Mouse (Mus musculus) gastrocnemius, postnatal 25 days (tissue): Measurements from ENCODE around the gene Msx2. TPM values are rescaled to one million over a fixed set of nuclear protein-coding genes. Genes with fewer than 3 reads are reported as not detected.
A peak's percentile ranks its signal among the peaks of the same experiment; 100 is the strongest.

Experiments
- DNase-seq: peaks from one replicate; pipeline ENCODE4 v3.0.0; 2022
- total RNA-seq, 2 experiments: library from RNA; stranded (reverse); gene quantifications; 1 replicate in 1 of 2; 2 replicates in 1 of 2; pipeline ENCODE4 v1.2.3; 2021

Msx2 gene
- total RNA-seq, 2 experiments from 2014 or later: 0.20 to 0.21 TPM

- DNase-seq: no peak
Observed at GRCm38 (mm10) chr13:53465191-53465820, 7.6 kb downstream of the Msx2 start.

- no peak for DNase-seq
Observed at GRCm38 (mm10) chr13:53464441-53465001, 8.4 kb downstream of the Msx2 start.

- no peak for DNase-seq
Observed at GRCm38 (mm10) chr13:53463946-53464345, 8.9 kb downstream of the Msx2 start.

GRCm38 (mm10) chr13:53463037-53463436 is 9.8 kb downstream of the Msx2 start:
- DNase-seq: no peak

GRCm38 (mm10) chr13:53462649-53462970 is 10.3 kb downstream of the Msx2 start:
- DNase-seq: no peak

- no peak for DNase-seq
Observed at GRCm38 (mm10) chr13:53461855-53462648, 10.8 kb downstream of the Msx2 start.

- no peak for DNase-seq
Observed at GRCm38 (mm10) chr13:53461346-53461745, 11.5 kb downstream of the Msx2 start.

GRCm38 (mm10) chr13:53458766-53459165 is 14.1 kb downstream of the Msx2 start:
- no peak for DNase-seq

GRCm38 (mm10) chr13:53454794-53455672 is 17.8 kb downstream of the Msx2 start:
- DNase-seq: no peak

- DNase-seq: no peak
Observed at GRCm38 (mm10) chr13:53453927-53454326, 18.9 kb downstream of the Msx2 start.

- no peak for DNase-seq
Observed at GRCm38 (mm10) chr13:53447609-53448008, 25.3 kb downstream of the Msx2 start.

- DNase-seq: no peak
Observed at GRCm38 (mm10) chr13:53443602-53444001, 29.3 kb downstream of the Msx2 start.

GRCm38 (mm10) chr13:53442168-53442980 is 30.5 kb downstream of the Msx2 start:
- no peak for DNase-seq

- DNase-seq: no peak
Observed at GRCm38 (mm10) chr13:53441307-53442028, 31.4 kb downstream of the Msx2 start.

- no peak for DNase-seq
Observed at GRCm38 (mm10) chr13:53439957-53440356, 32.9 kb downstream of the Msx2 start.

- DNase-seq: peak; percentile 36
Observed at GRCm38 (mm10) chr13:53426507-53426906, 46.4 kb downstream of the Msx2 start.

- DNase-seq: no peak
Observed at GRCm38 (mm10) chr13:53421189-53421588, 51.7 kb downstream of the Msx2 start.

GRCm38 (mm10) chr13:53420741-53421140 is 52.1 kb downstream of the Msx2 start:
- no peak for DNase-seq

GRCm38 (mm10) chr13:53419681-53420080 is 53.2 kb downstream of the Msx2 start:
- no peak for DNase-seq

GRCm38 (mm10) chr13:53417701-53418100 is 55.2 kb downstream of the Msx2 start:
- DNase-seq: no peak
